Mouse (Mus musculus): ENCODE measurements at regions not wholly inside any gene's neighbourhood (a gene's known extent, or its start where the extent isn't known, plus 50 kb on each side); places are given as distances from the start of the nearest gene placed in this dataset.
A peak's percentile ranks its signal among the peaks of the same experiment; 100 is the strongest.
"Not testable (repeated sequence)": the region's sequence is repeated elsewhere in the genome, so short reads cannot be mapped to it uniquely, and the experiment has no call there.

DNA sequence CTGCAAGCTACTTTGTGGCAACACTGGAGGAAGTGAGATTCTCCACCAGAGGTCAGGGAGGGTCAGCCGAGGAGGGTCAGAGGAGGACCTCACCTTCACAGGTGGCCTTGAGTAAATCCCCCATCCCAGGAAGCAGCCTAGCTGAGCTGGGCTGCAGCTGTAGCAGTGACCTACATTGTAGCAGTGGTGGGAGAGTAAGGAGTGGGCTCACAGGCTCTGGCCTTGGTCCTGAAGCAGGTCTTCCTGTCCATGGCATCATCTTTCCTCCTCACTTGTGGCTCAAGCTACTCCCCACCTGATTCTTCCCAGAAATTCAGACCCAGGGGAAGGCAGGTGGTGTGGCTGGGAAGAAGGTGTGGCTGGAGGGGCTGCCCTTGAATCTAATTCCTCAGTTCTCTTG lies 84.3 kb downstream of the 1810013L24Rik start:
- H3K4me1 ChIP-seq (ENCODE audit: control insufficient read depth, insufficient read depth, low read length); H3K27ac ChIP-seq (ENCODE audit: insufficient read depth, low read depth, low read length); H3K4me3 ChIP-seq (ENCODE audit: insufficient read depth, low read depth, low read length): not testable (repeated sequence)
- 61% methylated on average over 1 of the region's 1 CpGs for WGBS

DNA sequence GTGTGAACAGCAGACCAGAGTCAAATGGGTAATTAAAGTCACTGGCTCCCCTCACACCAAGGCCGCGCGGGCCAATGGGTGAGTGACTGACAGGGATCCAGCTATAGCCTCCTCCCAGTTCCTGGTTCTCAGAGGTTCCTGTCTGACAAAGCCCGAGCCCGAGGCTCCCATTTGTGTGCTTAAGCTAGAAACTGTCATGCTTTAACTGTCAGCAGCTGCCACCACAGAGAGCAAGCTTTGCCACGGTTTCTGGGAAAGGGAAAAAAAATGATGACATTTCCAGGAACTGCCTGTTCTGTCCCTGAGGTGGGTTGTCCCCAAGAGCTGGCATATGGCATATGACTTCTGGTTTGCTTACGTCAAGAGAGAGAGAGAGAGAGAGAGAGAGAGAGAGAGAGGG lies 86.2 kb downstream of the 1810013L24Rik start:
- H3K27ac ChIP-seq (ENCODE audit: insufficient read depth, low read depth, low read length), result no peak overlapping the region
- TF ChIP-seq CTCF (IDR thresholded peaks at IDR 0.05; ENCODE audit: insufficient read depth, low read depth, low read length), result no peak
- TF ChIP-seq POLR2A (IDR thresholded peaks at IDR 0.05; ENCODE audit: insufficient read depth, low read depth, low read length), result no peak
- WGBS, result 60% methylated on average over 7 of the region's 7 CpGs

DNA sequence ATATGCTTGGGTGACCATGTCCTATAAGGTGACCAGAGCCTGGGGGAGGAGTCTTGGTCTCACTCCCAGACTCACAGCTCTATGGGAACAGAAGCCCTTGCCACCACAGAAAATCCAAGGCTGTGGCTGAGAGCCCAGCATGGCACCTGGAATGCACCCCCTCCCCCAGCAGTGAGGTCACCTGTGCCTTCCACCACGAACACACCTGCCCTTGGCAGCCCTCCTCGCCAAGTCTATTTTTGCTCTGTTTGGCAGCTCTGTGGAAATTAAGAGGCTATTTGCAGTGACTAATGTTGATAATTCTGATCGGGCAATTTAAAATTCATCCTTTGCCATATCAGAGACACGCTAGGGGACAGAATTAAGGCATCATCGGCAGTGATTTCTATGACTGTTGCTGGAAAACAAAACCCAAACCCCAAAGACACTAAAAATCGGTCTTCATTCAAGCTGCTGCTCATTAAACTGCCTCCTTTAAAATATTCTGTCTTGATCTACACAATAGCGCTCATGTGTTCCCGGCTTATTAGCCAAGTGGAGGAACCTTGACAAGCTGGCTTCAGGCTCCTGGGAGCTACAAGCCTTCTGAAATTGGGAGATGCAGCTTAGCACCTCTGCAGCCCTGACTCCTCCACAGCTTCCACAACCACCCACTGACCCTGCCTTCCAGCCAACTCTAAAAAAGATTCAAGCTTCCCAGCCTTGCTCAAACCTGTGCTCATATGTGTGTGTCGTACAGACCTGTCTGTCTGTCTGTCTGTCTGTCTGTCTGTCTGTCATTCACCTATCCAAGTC lies 89.0 kb downstream of the 1810013L24Rik start:
- WGBS, result 63% methylated on average over 9 of the region's 9 CpGs
- Histone ChIP-seq H3K4me1 (ENCODE audit: control insufficient read depth, insufficient read depth, low read length) (no peaks in the 10 kb centered on the region; the same call in 1 of the 2 replicates), H3K4me3 (ENCODE audit: insufficient read depth, low read depth, low read length) (no peak overlapping the region), H3K27ac (ENCODE audit: insufficient read depth, low read depth, low read length) (no peak overlapping the region)
- no peak for TF ChIP-seq POLR2A (IDR thresholded peaks at IDR 0.05; ENCODE audit: insufficient read depth, low read depth, low read length)
- TF ChIP-seq CTCF (IDR thresholded peaks at IDR 0.05; ENCODE audit: insufficient read depth, low read depth, low read length), result no peak

More for the DNA sequence above, 86.2 kb downstream of the 1810013L24Rik start:
- no peaks in the 10 kb centered on the region; the same call in 1 of the 2 replicates for H3K4me1 ChIP-seq (ENCODE audit: control insufficient read depth, insufficient read depth, low read length)
- no peak overlapping the region for H3K4me3 ChIP-seq (ENCODE audit: insufficient read depth, low read depth, low read length)

GRCm38 (mm10) chr16:8924732-8925131 lies 94.8 kb downstream of the 1810013L24Rik start:
- no peak overlapping the region for H3K27ac ChIP-seq (ENCODE audit: insufficient read depth, low read depth, low read length)
- H3K4me1 ChIP-seq (ENCODE audit: control insufficient read depth, insufficient read depth, low read length), result no peaks in the 10 kb centered on the region
- TF ChIP-seq CTCF (IDR thresholded peaks at IDR 0.05; ENCODE audit: insufficient read depth, low read depth, low read length) (no peak), POLR2A (IDR thresholded peaks at IDR 0.05; ENCODE audit: insufficient read depth, low read depth, low read length) (no peak)
- WGBS, result 84% methylated on average over 4 of the region's 4 CpGs
- H3K4me3 ChIP-seq (ENCODE audit: insufficient read depth, low read depth, low read length), result no peak overlapping the region

DNA sequence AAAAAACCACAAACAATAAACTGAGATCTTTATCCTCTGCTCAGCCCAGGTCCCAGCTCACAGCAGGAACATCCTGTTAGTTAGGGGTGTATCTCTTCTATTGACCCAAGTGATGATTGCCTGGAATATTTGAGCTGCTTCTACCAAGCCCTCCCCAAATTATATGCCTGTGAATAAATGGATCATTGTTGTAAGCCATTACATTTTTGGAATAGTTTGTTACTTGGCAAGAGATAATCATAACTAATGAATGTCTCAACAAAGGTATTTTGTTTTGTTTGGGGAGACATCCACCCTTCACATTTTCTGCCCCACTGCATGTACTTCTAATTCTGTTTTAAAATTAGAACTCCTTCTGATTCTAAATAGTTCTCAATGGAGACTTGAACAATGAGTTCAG lies 102.1 kb downstream of the 1810013L24Rik start:
- Histone ChIP-seq H3K4me3 (ENCODE audit: insufficient read depth, low read depth, low read length) (no peak overlapping the region), H3K4me1 (ENCODE audit: control insufficient read depth, insufficient read depth, low read length) (no peaks in the 10 kb centered on the region), H3K27ac (ENCODE audit: insufficient read depth, low read depth, low read length) (no peak overlapping the region)
- no peak for TF ChIP-seq POLR2A (IDR thresholded peaks at IDR 0.05; ENCODE audit: insufficient read depth, low read depth, low read length)
- no peak for TF ChIP-seq CTCF (IDR thresholded peaks at IDR 0.05; ENCODE audit: insufficient read depth, low read depth, low read length)

DNA sequence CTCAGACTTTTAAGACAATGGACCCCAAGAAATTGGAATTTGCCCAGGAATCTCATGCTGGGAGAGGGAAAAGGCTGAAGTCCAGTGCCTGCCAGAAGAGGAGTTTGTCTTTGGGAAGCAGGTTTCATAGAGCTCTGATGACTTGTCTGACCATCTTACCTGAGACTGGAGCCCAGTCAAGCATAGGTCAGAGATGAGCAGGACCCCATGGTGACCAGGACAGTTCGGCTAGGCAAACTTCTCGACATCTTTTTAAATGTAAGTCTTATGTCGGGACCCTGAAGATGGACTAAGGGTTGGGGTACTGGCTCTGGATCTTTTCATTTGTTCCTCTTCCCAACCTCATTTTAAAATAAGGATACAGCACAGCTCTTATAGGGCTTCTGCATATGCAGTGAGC lies 103.2 kb downstream of the 1810013L24Rik start:
- WGBS, result 98% methylated on average over 3 of the region's 3 CpGs
- no peak overlapping the region for H3K4me3 ChIP-seq (ENCODE audit: insufficient read depth, low read depth, low read length)
- H3K27ac ChIP-seq (ENCODE audit: insufficient read depth, low read depth, low read length), result no peak overlapping the region
- peaks cover 2% of the 10 kb centered on the region for H3K4me1 ChIP-seq (ENCODE audit: control insufficient read depth, insufficient read depth, low read length)
- no peak for TF ChIP-seq POLR2A (IDR thresholded peaks at IDR 0.05; ENCODE audit: insufficient read depth, low read depth, low read length)
- TF ChIP-seq CTCF (IDR thresholded peaks at IDR 0.05; ENCODE audit: insufficient read depth, low read depth, low read length), result no peak

- TF ChIP-seq POLR2A (IDR thresholded peaks at IDR 0.05; ENCODE audit: insufficient read depth, low read depth, low read length), result no peak
- no peak for TF ChIP-seq CTCF (IDR thresholded peaks at IDR 0.05; ENCODE audit: insufficient read depth, low read depth, low read length)
- Histone ChIP-seq H3K4me1 (ENCODE audit: control insufficient read depth, insufficient read depth, low read length) (peaks cover 20% of the 10 kb centered on the region), H3K4me3 (ENCODE audit: insufficient read depth, low read depth, low read length) (no peak overlapping the region), H3K27ac (ENCODE audit: insufficient read depth, low read depth, low read length) (no peak overlapping the region)
Observed at GRCm38 (mm10) chr16:8936446-8936845, 106.5 kb downstream of the 1810013L24Rik start.

DNA sequence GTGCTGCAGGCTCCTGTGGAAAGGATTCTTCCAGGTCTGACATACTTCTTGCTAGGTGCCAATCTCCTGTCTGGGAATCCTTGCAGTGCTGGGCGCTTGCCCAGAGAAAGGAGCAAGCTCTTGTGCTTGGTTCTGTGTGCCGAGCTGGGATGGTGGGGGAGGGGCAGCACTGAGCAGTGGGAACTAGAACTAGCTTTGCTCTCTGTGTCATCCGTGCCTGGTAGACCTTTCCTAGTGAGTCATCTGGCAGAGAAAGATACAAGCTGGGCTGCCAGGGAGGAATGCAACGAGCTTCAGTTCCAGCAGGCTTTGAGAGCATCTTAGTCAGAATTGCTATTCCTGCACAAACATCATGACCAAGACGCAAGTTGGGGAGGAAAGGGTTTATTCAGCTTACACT lies 108.6 kb downstream of the 1810013L24Rik start:
- Histone ChIP-seq H3K4me1 (ENCODE audit: control insufficient read depth, insufficient read depth, low read length) (peaks cover 20% of the 10 kb centered on the region), H3K27ac (ENCODE audit: insufficient read depth, low read depth, low read length) (peak overlapping the region; percentile 75), H3K4me3 (ENCODE audit: insufficient read depth, low read depth, low read length) (no peak overlapping the region)
- TF ChIP-seq POLR2A (IDR thresholded peaks at IDR 0.05; ENCODE audit: insufficient read depth, low read depth, low read length) (no peak), CTCF (IDR thresholded peaks at IDR 0.05; ENCODE audit: insufficient read depth, low read depth, low read length) (no peak)
- 12% methylated on average over 5 of the region's 5 CpGs for WGBS

DNA sequence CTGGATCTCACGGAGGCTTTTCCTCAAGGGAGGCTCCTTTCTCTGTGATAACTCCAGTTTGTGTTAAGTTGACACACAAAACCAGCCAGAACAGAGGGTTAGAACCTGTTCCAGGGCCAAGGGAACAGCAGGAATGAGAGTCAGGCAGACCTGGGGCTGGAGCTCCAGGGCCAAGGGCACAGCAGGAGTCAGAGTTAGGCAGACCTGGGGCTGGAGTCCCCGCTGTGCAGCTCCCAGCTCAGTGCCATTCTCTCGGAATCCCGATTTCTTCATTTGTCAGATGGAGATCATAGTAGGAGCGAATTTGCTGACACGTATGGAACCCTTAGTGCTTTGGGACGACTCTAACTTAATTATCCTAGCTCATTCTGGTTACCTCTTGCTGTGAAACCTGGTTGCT lies 109.2 kb downstream of the 1810013L24Rik start:
- H3K4me3 ChIP-seq (ENCODE audit: insufficient read depth, low read depth, low read length), result no peak overlapping the region
- TF ChIP-seq CTCF (IDR thresholded peaks at IDR 0.05; ENCODE audit: insufficient read depth, low read depth, low read length) (no peak), POLR2A (IDR thresholded peaks at IDR 0.05; ENCODE audit: insufficient read depth, low read depth, low read length) (no peak)
- H3K27ac ChIP-seq (ENCODE audit: insufficient read depth, low read depth, low read length), result peak overlapping the region; percentile 75
- peaks cover 20% of the 10 kb centered on the region for H3K4me1 ChIP-seq (ENCODE audit: control insufficient read depth, insufficient read depth, low read length)
- 70% methylated on average over 7 of the region's 7 CpGs for WGBS

All from olfactory bulb, adult 2 months (tissue).